ENCODE assay signal across 16 mouse cellular contexts in genomic region chr8:21008578-21008977, GRCm38 (mm10). TPM values are rescaled to one million over a fixed set of nuclear protein-coding genes. Genes with fewer than 3 reads are reported as not detected.
DNase-seq lines count a peak whose midpoint lies in the region; TF ChIP-seq lines count a peak whose summit lies in the region.
"Not testable (repeated sequence)": the region's sequence is repeated elsewhere in the genome, so short reads cannot be mapped to it uniquely, and the experiment has no call there.
"Had no signal": no experiment of that assay in that cellular context is flagged by ENCODE, and none has a peak within 500 bp of the region (broad histone marks: within the 10 kb centered on the region; RNA-seq: fewer than 3 reads in every experiment).

No protein-coding gene starts in this region.

- H3K9me3 ChIP-seq in ES-E14 (ENCODE audit: control insufficient read depth, insufficient read depth, low read depth, low read length), result not testable (repeated sequence)

- H3K36me3 ChIP-seq in ES-E14 (ENCODE audit: control insufficient read depth, insufficient read depth, low read length, poor library complexity, severe bottlenecking), result not testable (repeated sequence)

- in situ Hi-C loops in ES-E14 (cut with MboI; ENCODE audit: low sequenced_read_pairs in 2 of 2, unreplicated experiment in 2 of 2), result not testable (repeated sequence)

- DNase-seq in 416B (ENCODE audit: low read depth) (peak; percentile 63), R1 (ENCODE audit: low read depth, low spot score) (peak; percentile 79)
- not testable (repeated sequence) for DNase-seq in ES-E14 (ENCODE audit: low read depth, low spot score)
- peak; percentile 15 to 43 for DNase-seq in adrenal gland, postnatal 36 days
- DNase-seq in forelimb bud, embryonic 11.5 days (ENCODE audit: low read depth, low spot score), result peak; percentile 68
- DNase-seq in layer of hippocampus, adult 11-12 months (ENCODE audit: low spot score), result peak; percentile 22
- DNase-seq in retina, embryonic 14.5 days (ENCODE audit: low spot score), result peak; percentile 56

- H3K27ac ChIP-seq in ES-E14 (ENCODE audit: insufficient read depth, low read depth, low read length, poor library complexity, severe bottlenecking), result not testable (repeated sequence)

- H3K4me3 ChIP-seq in ES-E14 (ENCODE audit: insufficient read depth in 1 of 2, low read depth in 1 of 2, low read length in 2 of 2, poor library complexity in 1 of 2, severe bottlenecking in 1 of 2), result not testable (repeated sequence)

- H3K9ac ChIP-seq in ES-E14 (ENCODE audit: insufficient read depth, low read depth, low read length, poor library complexity, severe bottlenecking), result not testable (repeated sequence)

- H3K4me1 ChIP-seq in ES-E14 (ENCODE audit: control insufficient read depth in 2 of 2, insufficient read depth in 2 of 2, low read length in 2 of 2, poor library complexity in 1 of 2), result not testable (repeated sequence)

TF ChIP-seq in ES-E14, 5 proteins besides CTCF, POLR2A, EP300 and RAD21:
- 0 out of 2 replicates have a peak, but pooled peaks have one; percentile 30 for TF ChIP-seq ZC3H11A (IDR thresholded peaks at IDR 0.05; ENCODE audit: borderline replicate concordance, low read depth, low read length)

RNA-seq across cellular contexts. Expression of gene Defa21, which starts 16.8 kb away (rescaled TPM):
- total RNA-seq in ES-E14 (2012; rRNA removed), result not detected in 2 replicates
- not detected for total RNA-seq in adrenal gland, postnatal 36 days (2021)
- total RNA-seq: adrenal gland, postnatal 4 days; G1E; gastrocnemius, adult 2 months; gastrocnemius, postnatal 36 days; heart, adult 18-20 months; hematopoietic stem cell, adult 5-6 weeks; layer of hippocampus, adult 8-10 months; layer of hippocampus, postnatal 25 days; left cerebral cortex, postnatal 4 days had no signal

RNA-seq across cellular contexts. Expression of gene Defa23, which starts 46.3 kb away (rescaled TPM):
- not detected in 2 replicates for total RNA-seq in ES-E14 (2012; rRNA removed)
- not detected for total RNA-seq in adrenal gland, postnatal 36 days (2021)
- total RNA-seq: adrenal gland, postnatal 4 days; G1E; gastrocnemius, adult 2 months; gastrocnemius, postnatal 36 days; heart, adult 18-20 months; hematopoietic stem cell, adult 5-6 weeks; layer of hippocampus, adult 8-10 months; layer of hippocampus, postnatal 25 days; left cerebral cortex, postnatal 4 days had no signal

RNA-seq across cellular contexts. Expression of gene Defa35, which starts 56.3 kb away (rescaled TPM):
- total RNA-seq in ES-E14 (2012; rRNA removed), result not detected in 2 replicates
- total RNA-seq in adrenal gland, postnatal 36 days (2021), result not detected
- total RNA-seq: adrenal gland, postnatal 4 days; G1E; gastrocnemius, adult 2 months; gastrocnemius, postnatal 36 days; heart, adult 18-20 months; hematopoietic stem cell, adult 5-6 weeks; layer of hippocampus, adult 8-10 months; layer of hippocampus, postnatal 25 days; left cerebral cortex, postnatal 4 days had no signal
